Mouse (Mus musculus) lung, embryonic 16.5 days (tissue): ENCODE measurements around the gene C1qtnf6. TPM values are rescaled to one million over a fixed set of nuclear protein-coding genes. Genes with fewer than 3 reads are reported as not detected.

ENCODE experiments used
- ATAC-seq: fragments of 200-750 bp; cut with Nextera tagmentation; 2 replicates; pipeline ENCODE4 v1.8.0; 2017; ENCODE audit warnings: low read depth, mild to moderate bottlenecking, moderate library complexity
- H3K27ac ChIP-seq: fragments of 300-500 bp; sonication (generic); 2 replicates; pipeline ENCODE4 v1.5.1; 2014; ENCODE audit warnings: mild to moderate bottlenecking, control low read depth, low read length
- H3K27me3 ChIP-seq: fragments of 300-500 bp; sonication (generic); 2 replicates; pipeline ENCODE4 v1.6.1; 2014; ENCODE audit warnings: low read depth, low read length, mixed read lengths; ENCODE audit not compliant: control insufficient read depth, insufficient read depth
- H3K36me3 ChIP-seq: fragments of 300-500 bp; sonication (generic); 2 replicates; pipeline ENCODE4 v1.6.1; 2014; ENCODE audit warnings: low read length; ENCODE audit not compliant: control insufficient read depth, insufficient read depth
- H3K4me1 ChIP-seq: fragments of 300-500 bp; sonication (generic); replicated peaks from 2 replicates; pipeline ENCODE4 v1.6.1; 2014; ENCODE audit warnings: low read length, mixed read lengths; ENCODE audit not compliant: control insufficient read depth, insufficient read depth
- H3K4me2 ChIP-seq: fragments of 300-500 bp; sonication (generic); 2 replicates; pipeline ENCODE4 v1.6.1; 2014; ENCODE audit warnings: low read depth, low read length, control low read depth
- H3K4me3 ChIP-seq: fragments of 300-500 bp; sonication (generic); 2 replicates; pipeline ENCODE4 v1.5.1; 2014; ENCODE audit warnings: mild to moderate bottlenecking, low read length, control low read depth
- H3K9ac ChIP-seq: fragments of 300-500 bp; sonication (generic); 2 replicates; pipeline ENCODE4 v1.6.1; 2014; ENCODE audit warnings: low read length, control low read depth
- H3K9me3 ChIP-seq: fragments of 300-500 bp; sonication (generic); 2 replicates; pipeline ENCODE4 v1.6.1; 2016; ENCODE audit warnings: low read length; ENCODE audit not compliant: control insufficient read depth
- WGBS: fragments of 180-500 bp; shearing (Covaris S2); extraction: QIAGEN DNeasy Blood & Tissue Kit; methylation state at CpG from one replicate; pipeline ENCODE4 v1.1.7; 2014; 5-methylcytosine and 5-hydroxymethylcytosine counted together
- polyA plus RNA-seq: library from polyadenylated mRNA; unstranded; fragments of >200 nt; fragmentation: Nextera tagmentation; extraction: Ambion mirVana; gene quantifications from 2 replicates; pipeline ENCODE4 v1.2.1, GENCODE M21; 2015

C1qtnf6 gene
- polyA plus RNA-seq, 1 experiment from 2014 or later: 39.5 TPM

- WGBS: 69% methylated on average over 5 of the region's 5 CpGs
- Histone ChIP-seq H3K27me3 (no peaks in the 10 kb centered on the region), H3K4me2 (no peak overlapping the region), H3K4me3 (no peak overlapping the region), H3K9ac (no peak overlapping the region), H3K9me3 (no peaks in the 10 kb centered on the region), H3K36me3 (no peaks in the 10 kb centered on the region), H3K27ac (no peak overlapping the region), H3K4me1 (no peaks in the 10 kb centered on the region)
- no peak for ATAC-seq
Measured at GRCm38 (mm10) chr15:78563937-78564336, 32.7 kb upstream of the C1qtnf6 start.

- Histone ChIP-seq H3K36me3 (no peaks in the 10 kb centered on the region), H3K9ac (no peak overlapping the region), H3K4me3 (no peak overlapping the region), H3K4me1 (no peaks in the 10 kb centered on the region), H3K27ac (no peak overlapping the region), H3K27me3 (no peaks in the 10 kb centered on the region), H3K4me2 (no peak overlapping the region), H3K9me3 (no peaks in the 10 kb centered on the region)
- WGBS: 94% methylated on average over 3 of the region's 3 CpGs
- ATAC-seq: no peak
Measured at GRCm38 (mm10) chr15:78563344-78563743, 32.1 kb upstream of the C1qtnf6 start.

GRCm38 (mm10) chr15:78559141-78559979 lies 28.1 kb upstream of the C1qtnf6 start:
- no peak overlapping the region for H3K4me2 ChIP-seq
- no peak overlapping the region for H3K27ac ChIP-seq
- H3K9me3 ChIP-seq: no peaks in the 10 kb centered on the region
- no peaks in the 10 kb centered on the region for H3K4me1 ChIP-seq
- H3K36me3 ChIP-seq: no peaks in the 10 kb centered on the region
- no peak for ATAC-seq
- H3K9ac ChIP-seq: no peak overlapping the region
- WGBS: 57% methylated on average over 11 of the region's 11 CpGs
- no peak overlapping the region for H3K4me3 ChIP-seq
- H3K27me3 ChIP-seq: no peaks in the 10 kb centered on the region

GRCm38 (mm10) chr15:78557693-78558535 lies 26.7 kb upstream of the C1qtnf6 start:
- H3K27me3 ChIP-seq: no peaks in the 10 kb centered on the region
- H3K4me3 ChIP-seq: no peak overlapping the region
- no peak overlapping the region for H3K4me2 ChIP-seq
- H3K9ac ChIP-seq: no peak overlapping the region
- no peak overlapping the region for H3K27ac ChIP-seq
- no peaks in the 10 kb centered on the region for H3K36me3 ChIP-seq
- H3K4me1 ChIP-seq: no peaks in the 10 kb centered on the region
- H3K9me3 ChIP-seq: peaks cover 2% of the 10 kb centered on the region; the same call in 1 of the 2 replicates
- 40% methylated on average over 10 of the region's 10 CpGs for WGBS
- no peak for ATAC-seq

GRCm38 (mm10) chr15:78554545-78555313 lies 23.5 kb upstream of the C1qtnf6 start:
- no peak for ATAC-seq
- no peaks in the 10 kb centered on the region for H3K36me3 ChIP-seq
- 0 out of 2 replicates have a peak overlapping the region, but pooled peaks have one; percentile 4 for H3K4me3 ChIP-seq
- 59% methylated on average over 25 of the region's 25 CpGs for WGBS
- no peak overlapping the region for H3K9ac ChIP-seq
- peaks cover 8% of the 10 kb centered on the region; the same call in 1 of the 2 replicates for H3K9me3 ChIP-seq
- peak overlapping the region; percentile 10; the same call in 1 of the 2 replicates for H3K4me2 ChIP-seq
- no peaks in the 10 kb centered on the region for H3K4me1 ChIP-seq
- no peaks in the 10 kb centered on the region for H3K27me3 ChIP-seq
- no peak overlapping the region for H3K27ac ChIP-seq

- H3K9ac ChIP-seq: no peak overlapping the region
- no peaks in the 10 kb centered on the region for H3K4me1 ChIP-seq
- H3K4me3 ChIP-seq: no peak overlapping the region
- peaks cover 2% of the 10 kb centered on the region; the same call in 1 of the 2 replicates for H3K27me3 ChIP-seq
- no peak overlapping the region for H3K4me2 ChIP-seq
- WGBS: 63% methylated on average over 4 of the region's 4 CpGs
- H3K27ac ChIP-seq: no peak overlapping the region
- H3K36me3 ChIP-seq: no peaks in the 10 kb centered on the region
- peaks cover 8% of the 10 kb centered on the region; the same call in 1 of the 2 replicates for H3K9me3 ChIP-seq
- no peak for ATAC-seq
Measured at GRCm38 (mm10) chr15:78549189-78549734, 18.0 kb upstream of the C1qtnf6 start.

- Histone ChIP-seq H3K4me1 (no peaks in the 10 kb centered on the region), H3K9ac (no peak overlapping the region), H3K27ac (no peak overlapping the region), H3K4me2 (no peak overlapping the region), H3K9me3 (peaks cover 8% of the 10 kb centered on the region; the same call in 1 of the 2 replicates), H3K4me3 (no peak overlapping the region), H3K36me3 (no peaks in the 10 kb centered on the region), H3K27me3 (peaks cover 2% of the 10 kb centered on the region; the same call in 1 of the 2 replicates)
- no peak for ATAC-seq
- 51% methylated on average over 8 of the region's 8 CpGs for WGBS
Measured at GRCm38 (mm10) chr15:78548711-78549110, 17.5 kb upstream of the C1qtnf6 start.

- Histone ChIP-seq H3K9me3 (peaks cover 8% of the 10 kb centered on the region; the same call in 1 of the 2 replicates), H3K4me3 (no peak overlapping the region), H3K36me3 (no peaks in the 10 kb centered on the region), H3K4me2 (no peak overlapping the region), H3K4me1 (no peaks in the 10 kb centered on the region), H3K9ac (no peak overlapping the region), H3K27ac (no peak overlapping the region), H3K27me3 (peaks cover 2% of the 10 kb centered on the region; the same call in 1 of the 2 replicates)
- WGBS: 23% methylated on average over 3 of the region's 3 CpGs
- ATAC-seq: no peak
Measured at GRCm38 (mm10) chr15:78548336-78548665, 17.1 kb upstream of the C1qtnf6 start.
